Mouse (Mus musculus): Measurements from ENCODE around the gene Ifitm1. TPM values are rescaled to one million over a fixed set of nuclear protein-coding genes. Genes with fewer than 3 reads are reported as not detected.
A peak's percentile ranks its signal among the peaks of the same experiment; 100 is the strongest.

Gene Ifitm1
- polyA plus RNA-seq, 1 experiment from 2014 or later, result 163 TPM

- H3K36me3 ChIP-seq (ENCODE audit: insufficient read depth, low read length), result 0 out of 2 replicates have a peak, but pooled peaks cover 12% of the 10 kb centered on the region
- no peak; the same call in 1 of the 2 replicates for ATAC-seq (replicated peaks; ENCODE audit: low FRiP score, low read depth)
- H3K4me1 ChIP-seq (replicated peaks; ENCODE audit: insufficient read depth, low read length), result 0 out of 2 replicates have a peak, but pooled peaks cover 3% of the 10 kb centered on the region
- WGBS, result 43% methylated on average over 9 of the region's 9 CpGs
- no peaks in the 10 kb centered on the region for H3K27me3 ChIP-seq (ENCODE audit: insufficient read depth, low read length)
- H3K9me3 ChIP-seq (replicated peaks; ENCODE audit: low read length), result no peaks in the 10 kb centered on the region
- H3K4me3 ChIP-seq (replicated peaks; ENCODE audit: low read depth, low read length), result peak overlapping the region; percentile 45
- H3K4me2 ChIP-seq (ENCODE audit: low read length), result peak overlapping the region; percentile 62
- peak overlapping the region; percentile 65 for H3K9ac ChIP-seq (ENCODE audit: low read depth, low read length)
- peak overlapping the region; percentile 88 for H3K27ac ChIP-seq
- no peak for TF ChIP-seq CTCF (IDR thresholded peaks at IDR 0.05; ENCODE audit: low read depth)
- no peak for DNase-seq (ENCODE audit: low spot score)
These were observed 24.7 kb upstream of the Ifitm1 start for GRCm38 (mm10) chr7:140942341-140942740.

- ATAC-seq (replicated peaks; ENCODE audit: low FRiP score, low read depth) (no peak), DNase-seq (ENCODE audit: low spot score) (no peak)
- 84% methylated on average over 10 of the region's 10 CpGs for WGBS
- TF ChIP-seq CTCF (IDR thresholded peaks at IDR 0.05; ENCODE audit: low read depth), result no peak
- Histone ChIP-seq H3K4me2 (ENCODE audit: low read length) (no peak overlapping the region), H3K27ac (0 out of 2 replicates have a peak overlapping the region, but pooled peaks have one; percentile 88), H3K36me3 (ENCODE audit: insufficient read depth, low read length) (0 out of 2 replicates have a peak, but pooled peaks cover 15% of the 10 kb centered on the region), H3K9me3 (replicated peaks; ENCODE audit: low read length) (no peaks in the 10 kb centered on the region), H3K9ac (ENCODE audit: low read depth, low read length) (no peak overlapping the region), H3K4me1 (replicated peaks; ENCODE audit: insufficient read depth, low read length) (0 out of 2 replicates have a peak, but pooled peaks cover 3% of the 10 kb centered on the region), H3K4me3 (replicated peaks; ENCODE audit: low read depth, low read length) (no peak overlapping the region), H3K27me3 (ENCODE audit: insufficient read depth, low read length) (no peaks in the 10 kb centered on the region)
These were observed 24.2 kb upstream of the Ifitm1 start for GRCm38 (mm10) chr7:140942811-140943210.

GRCm38 (mm10) chr7:140943356-140943755 lies 23.7 kb upstream of the Ifitm1 start:
- 81% methylated on average over 4 of the region's 4 CpGs for WGBS
- H3K4me1 ChIP-seq (replicated peaks; ENCODE audit: insufficient read depth, low read length), result 0 out of 2 replicates have a peak, but pooled peaks cover 3% of the 10 kb centered on the region
- H3K9ac ChIP-seq (ENCODE audit: low read depth, low read length), result no peak overlapping the region
- no peak overlapping the region for H3K4me2 ChIP-seq (ENCODE audit: low read length)
- H3K27me3 ChIP-seq (ENCODE audit: insufficient read depth, low read length), result no peaks in the 10 kb centered on the region
- H3K4me3 ChIP-seq (replicated peaks; ENCODE audit: low read depth, low read length), result no peak overlapping the region
- H3K9me3 ChIP-seq (replicated peaks; ENCODE audit: low read length), result no peaks in the 10 kb centered on the region
- H3K36me3 ChIP-seq (ENCODE audit: insufficient read depth, low read length), result 0 out of 2 replicates have a peak, but pooled peaks cover 16% of the 10 kb centered on the region
- TF ChIP-seq CTCF (IDR thresholded peaks at IDR 0.05; ENCODE audit: low read depth), result no peak
- DNase-seq (ENCODE audit: low spot score) (no peak), ATAC-seq (replicated peaks; ENCODE audit: low FRiP score, low read depth) (no peak)
- H3K27ac ChIP-seq, result no peak overlapping the region

DNA sequence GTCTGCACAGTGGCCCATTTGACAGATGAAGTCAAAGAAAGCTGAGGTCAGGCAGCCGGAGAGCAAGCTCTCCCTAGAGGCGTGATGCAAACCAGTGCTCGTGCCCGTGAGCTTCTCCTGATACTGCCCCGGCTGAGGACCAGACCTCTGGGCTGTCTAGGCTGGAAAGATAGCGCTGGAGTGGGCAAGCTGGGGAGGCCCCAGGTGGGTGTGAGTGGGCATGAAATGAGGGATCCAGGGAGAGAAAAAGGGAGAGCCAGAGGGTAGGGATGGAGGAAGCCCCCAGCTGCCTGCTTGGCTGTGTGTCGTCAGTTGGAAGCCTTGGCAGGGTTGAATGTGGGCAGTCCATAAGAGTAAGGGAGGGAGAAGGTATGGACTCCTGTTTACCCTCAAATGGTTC lies 22.8 kb upstream of the Ifitm1 start:
- no peak for TF ChIP-seq CTCF (IDR thresholded peaks at IDR 0.05; ENCODE audit: low read depth)
- DNase-seq (ENCODE audit: low spot score), result no peak
- WGBS, result 83% methylated on average over 7 of the region's 7 CpGs

DNA sequence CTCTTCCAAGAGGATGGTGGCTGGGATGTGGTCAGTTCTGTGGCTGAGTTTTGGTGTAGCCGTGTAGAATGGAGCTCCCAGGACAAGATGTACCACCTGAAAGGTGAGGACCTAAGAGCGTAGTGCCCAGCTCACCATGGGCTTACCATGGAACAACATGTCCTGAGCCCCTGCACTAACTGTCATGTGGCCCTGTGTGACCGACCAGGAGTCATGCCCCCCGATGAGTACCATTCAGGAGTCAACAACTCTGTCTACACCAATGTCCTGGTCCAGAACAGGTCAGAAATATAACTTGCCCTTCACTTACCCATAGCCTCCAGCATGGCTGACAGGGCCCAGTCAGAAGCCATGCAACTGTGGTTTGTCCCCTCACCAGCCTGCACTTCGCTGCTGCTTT lies 21.8 kb upstream of the Ifitm1 start:
- H3K9ac ChIP-seq (ENCODE audit: low read depth, low read length), result no peak overlapping the region
- no peak for DNase-seq (ENCODE audit: low spot score)
- 97% methylated on average over 5 of the region's 5 CpGs for WGBS
- no peak overlapping the region for H3K4me3 ChIP-seq (replicated peaks; ENCODE audit: low read depth, low read length)
- H3K27ac ChIP-seq, result no peak overlapping the region
- H3K4me1 ChIP-seq (replicated peaks; ENCODE audit: insufficient read depth, low read length), result peaks cover 1% of the 10 kb centered on the region; the same call in 1 of the 2 replicates
- ATAC-seq (replicated peaks; ENCODE audit: low FRiP score, low read depth), result no peak
- H3K4me2 ChIP-seq (ENCODE audit: low read length), result no peak overlapping the region
- no peaks in the 10 kb centered on the region for H3K27me3 ChIP-seq (ENCODE audit: insufficient read depth, low read length)
- no peaks in the 10 kb centered on the region for H3K9me3 ChIP-seq (replicated peaks; ENCODE audit: low read length)
- no peak for TF ChIP-seq CTCF (IDR thresholded peaks at IDR 0.05; ENCODE audit: low read depth)
- 0 out of 2 replicates have a peak, but pooled peaks cover 21% of the 10 kb centered on the region for H3K36me3 ChIP-seq (ENCODE audit: insufficient read depth, low read length)

More for the DNA sequence above, 22.8 kb upstream of the Ifitm1 start:
- Histone ChIP-seq H3K4me1 (replicated peaks; ENCODE audit: insufficient read depth, low read length) (0 out of 2 replicates have a peak, but pooled peaks cover 3% of the 10 kb centered on the region), H3K36me3 (ENCODE audit: insufficient read depth, low read length) (0 out of 2 replicates have a peak, but pooled peaks cover 21% of the 10 kb centered on the region), H3K9me3 (replicated peaks; ENCODE audit: low read length) (no peaks in the 10 kb centered on the region), H3K27ac (no peak overlapping the region), H3K27me3 (ENCODE audit: insufficient read depth, low read length) (no peaks in the 10 kb centered on the region), H3K4me3 (replicated peaks; ENCODE audit: low read depth, low read length) (no peak overlapping the region), H3K4me2 (ENCODE audit: low read length) (no peak overlapping the region), H3K9ac (ENCODE audit: low read depth, low read length) (no peak overlapping the region)
- no peak for ATAC-seq (replicated peaks; ENCODE audit: low FRiP score, low read depth)

GRCm38 (mm10) chr7:140946311-140946710 lies 20.7 kb upstream of the Ifitm1 start:
- no peak for TF ChIP-seq CTCF (IDR thresholded peaks at IDR 0.05; ENCODE audit: low read depth)
- Histone ChIP-seq H3K27ac (peak overlapping the region; percentile 47; the same call in 1 of the 2 replicates), H3K36me3 (ENCODE audit: insufficient read depth, low read length) (0 out of 2 replicates have a peak, but pooled peaks cover 21% of the 10 kb centered on the region), H3K4me3 (replicated peaks; ENCODE audit: low read depth, low read length) (no peak overlapping the region), H3K4me1 (replicated peaks; ENCODE audit: insufficient read depth, low read length) (peaks cover 12% of the 10 kb centered on the region), H3K27me3 (ENCODE audit: insufficient read depth, low read length) (no peaks in the 10 kb centered on the region), H3K9ac (ENCODE audit: low read depth, low read length) (no peak overlapping the region), H3K4me2 (ENCODE audit: low read length) (no peak overlapping the region), H3K9me3 (replicated peaks; ENCODE audit: low read length) (no peaks in the 10 kb centered on the region)
- 92% methylated on average over 10 of the region's 10 CpGs for WGBS
- no peak for DNase-seq (ENCODE audit: low spot score)
- ATAC-seq (replicated peaks; ENCODE audit: low FRiP score, low read depth), result no peak

All from kidney, postnatal 0 days (tissue).